Mouse (Mus musculus) liver, postnatal 0 days (tissue): ENCODE data around the gene Gm10974. TPM values are rescaled to one million over a fixed set of nuclear protein-coding genes. Genes with fewer than 3 reads are reported as not detected.

Source experiments
- ATAC-seq: fragments of 200-750 bp; cut with Nextera tagmentation; 2 replicates; pipeline ENCODE4 v1.8.0; 2017; ENCODE audit warnings: mild to moderate bottlenecking, moderate library complexity
- DNase-seq: peaks from one replicate; pipeline ENCODE4 v3.0.0-alpha.2; 2016
- H3K27ac ChIP-seq: fragments of 300-500 bp; sonication (generic); 2 replicates; pipeline ENCODE4 v1.5.1; 2014; ENCODE audit warnings: antibody characterized with exemption, moderate library complexity, mild to moderate bottlenecking, low read depth
- H3K27me3 ChIP-seq: fragments of 300-500 bp; sonication (generic); 2 replicates; pipeline ENCODE4 v1.6.1; 2014; ENCODE audit warnings: low read length, control low read depth, mixed read lengths; ENCODE audit not compliant: insufficient read depth
- H3K36me3 ChIP-seq: fragments of 300-500 bp; sonication (generic); replicated peaks from 2 replicates; pipeline ENCODE4 v1.6.1; 2014; ENCODE audit warnings: mild to moderate bottlenecking, control low read depth, low read length, moderate library complexity, mixed read lengths; ENCODE audit not compliant: insufficient read depth
- H3K4me1 ChIP-seq: fragments of 300-500 bp; sonication (generic); 2 replicates; pipeline ENCODE4 v1.6.1; 2014; ENCODE audit warnings: antibody characterized with exemption, mild to moderate bottlenecking, control low read depth; ENCODE audit not compliant: insufficient read depth
- H3K4me2 ChIP-seq: fragments of 300-500 bp; sonication (generic); 2 replicates; pipeline ENCODE4 v1.6.1; 2014; ENCODE audit warnings: low read depth, mild to moderate bottlenecking, low read length, moderate library complexity, mixed read lengths
- H3K4me3 ChIP-seq: fragments of 300-500 bp; sonication (generic); 2 replicates; pipeline ENCODE4 v1.5.1; 2014; ENCODE audit warnings: low read depth, low read length
- H3K9ac ChIP-seq: fragments of 300-500 bp; sonication (generic); replicated peaks from 2 replicates; pipeline ENCODE4 v1.6.1; 2014; ENCODE audit warnings: mild to moderate bottlenecking, moderate library complexity
- H3K9me3 ChIP-seq: fragments of 300-500 bp; sonication (generic); 2 replicates; pipeline ENCODE4 v1.6.1; 2016; ENCODE audit warnings: mild to moderate bottlenecking, control low read depth, low read length, mixed read lengths
- CTCF ChIP-seq: sonication (generic); IDR thresholded peaks from 2 replicates; pipeline ENCODE4 v1.5.1; 2016; ENCODE audit warnings: antibody characterized with exemption, low read depth
- EP300 ChIP-seq: IDR thresholded peaks from 2 replicates; pipeline ENCODE4 v1.6.1; 2016; ENCODE audit warnings: antibody characterized with exemption, low read depth, mild to moderate bottlenecking
- WGBS: fragments of 180-500 bp; shearing (Covaris S2); extraction: QIAGEN DNeasy Blood & Tissue Kit; methylation state at CpG from one replicate; pipeline ENCODE4 v1.1.7; 2014; ENCODE audit not compliant: insufficient replicate concordance; 5-methylcytosine and 5-hydroxymethylcytosine counted together
- polyA plus RNA-seq: library from polyadenylated mRNA; unstranded; fragments of >200 nt; fragmentation: Nextera tagmentation; extraction: Ambion mirVana; gene quantifications from 2 replicates; pipeline ENCODE4 v1.2.1, GENCODE M21; 2015

The Gm10974 gene
- polyA plus RNA-seq, 1 experiment from 2014 or later = not detected

- H3K4me1 ChIP-seq = 0 out of 2 replicates have a peak, but pooled peaks cover 3% of the 10 kb centered on the region
- no peak overlapping the region for H3K4me2 ChIP-seq
- H3K4me3 ChIP-seq = no peak overlapping the region
- WGBS = 73% methylated on average over 2 of the region's 2 CpGs
- H3K9ac ChIP-seq = no peak overlapping the region
- no peaks in the 10 kb centered on the region for H3K36me3 ChIP-seq
- no peak for DNase-seq
- no peak for ATAC-seq
- no peaks in the 10 kb centered on the region for H3K27me3 ChIP-seq
- H3K9me3 ChIP-seq = peaks cover 3% of the 10 kb centered on the region; the same call in 1 of the 2 replicates
- no peak for TF ChIP-seq EP300
- no peak for TF ChIP-seq CTCF
- H3K27ac ChIP-seq = no peak overlapping the region
Observed at GRCm38 (mm10) chr7:66365411-66365810, 294 bp upstream of the Gm10974 start.

GRCm38 (mm10) chr7:66369071-66369933 is 3.6 kb downstream of the Gm10974 start:
- ATAC-seq = no peak
- no peak for TF ChIP-seq CTCF
- TF ChIP-seq EP300 = no peak
- no peak overlapping the region for H3K4me2 ChIP-seq
- H3K27ac ChIP-seq = no peak overlapping the region
- H3K9me3 ChIP-seq = no peaks in the 10 kb centered on the region
- no peak overlapping the region for H3K4me3 ChIP-seq
- H3K27me3 ChIP-seq = no peaks in the 10 kb centered on the region
- H3K36me3 ChIP-seq = no peaks in the 10 kb centered on the region
- no peak overlapping the region for H3K9ac ChIP-seq
- 74% methylated on average over 5 of the region's 5 CpGs for WGBS
- no peak for DNase-seq
- H3K4me1 ChIP-seq = peaks cover 10% of the 10 kb centered on the region; the same call in 1 of the 2 replicates

- 68% methylated on average over 5 of the region's 5 CpGs for WGBS
- H3K4me3 ChIP-seq = no peak overlapping the region
- TF ChIP-seq CTCF = no peak
- TF ChIP-seq EP300 = no peak
- no peaks in the 10 kb centered on the region for H3K36me3 ChIP-seq
- H3K4me1 ChIP-seq = peaks cover 10% of the 10 kb centered on the region; the same call in 1 of the 2 replicates
- H3K4me2 ChIP-seq = no peak overlapping the region
- no peaks in the 10 kb centered on the region for H3K9me3 ChIP-seq
- no peak overlapping the region for H3K9ac ChIP-seq
- H3K27ac ChIP-seq = 0 out of 2 replicates have a peak overlapping the region, but pooled peaks have one; percentile 12
- no peaks in the 10 kb centered on the region for H3K27me3 ChIP-seq
- no peak for DNase-seq
- ATAC-seq = no peak
Observed at GRCm38 (mm10) chr7:66369934-66370445, 4.3 kb downstream of the Gm10974 start.

DNA sequence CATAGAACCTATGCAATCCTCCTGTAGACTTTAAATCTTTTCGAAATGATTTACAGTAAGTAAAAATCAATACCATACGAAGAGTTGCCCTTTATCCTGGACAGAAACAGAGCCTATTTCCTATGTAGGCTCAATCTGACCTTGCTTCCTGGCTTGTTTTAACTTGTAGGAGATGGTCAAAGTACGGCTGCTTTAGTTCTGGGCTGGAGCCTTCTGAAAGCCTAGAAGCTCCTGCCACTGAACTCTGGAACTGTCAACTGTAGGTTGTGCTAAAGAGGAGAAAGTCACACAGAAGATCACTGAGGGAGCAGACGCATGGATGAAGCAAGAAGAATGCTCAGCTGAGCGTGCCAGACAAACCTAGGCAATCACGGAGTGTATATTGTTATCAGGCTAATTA is 5.3 kb downstream of the Gm10974 start:
- Histone ChIP-seq H3K9me3 (no peaks in the 10 kb centered on the region), H3K4me3 (no peak overlapping the region), H3K27ac (0 out of 2 replicates have a peak overlapping the region, but pooled peaks have one; percentile 8), H3K4me1 (peaks cover 10% of the 10 kb centered on the region; the same call in 1 of the 2 replicates), H3K4me2 (no peak overlapping the region), H3K27me3 (no peaks in the 10 kb centered on the region), H3K9ac (no peak overlapping the region), H3K36me3 (no peaks in the 10 kb centered on the region)
- ATAC-seq (no peak), DNase-seq (no peak)
- TF ChIP-seq CTCF (no peak), EP300 (no peak)
- WGBS = 53% methylated on average over 6 of the region's 6 CpGs

- Histone ChIP-seq H3K4me3 (no peak overlapping the region), H3K36me3 (no peaks in the 10 kb centered on the region), H3K27me3 (no peaks in the 10 kb centered on the region), H3K9me3 (no peaks in the 10 kb centered on the region), H3K27ac (no peak overlapping the region), H3K9ac (no peak overlapping the region), H3K4me1 (peaks cover 10% of the 10 kb centered on the region; the same call in 1 of the 2 replicates), H3K4me2 (no peak overlapping the region)
- DNase-seq = no peak
- TF ChIP-seq CTCF = no peak
- TF ChIP-seq EP300 = no peak
- ATAC-seq = no peak
- 78% methylated on average over 3 of the region's 3 CpGs for WGBS
Observed at GRCm38 (mm10) chr7:66373391-66373790, 7.7 kb downstream of the Gm10974 start.

DNA sequence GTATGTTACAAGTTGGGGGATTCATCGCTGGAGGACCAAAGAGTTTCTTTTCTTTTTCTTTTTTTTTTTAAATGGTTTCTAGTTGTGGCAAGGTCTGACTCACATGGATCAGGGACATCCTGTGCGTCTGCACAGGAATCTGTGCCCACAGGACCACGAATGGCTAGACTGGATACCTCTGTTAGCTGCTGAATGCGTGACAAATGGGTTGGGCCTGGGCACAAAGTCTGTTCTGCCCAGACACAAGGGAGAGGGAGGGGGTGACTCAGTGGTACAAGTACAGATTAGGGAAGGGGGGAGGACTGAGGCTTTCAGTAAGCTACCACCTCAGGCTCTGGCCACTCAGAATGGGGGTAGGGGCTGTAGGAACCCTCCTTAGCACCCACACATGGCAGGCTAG is 10.0 kb downstream of the Gm10974 start:
- TF ChIP-seq EP300 (no peak), CTCF (no peak)
- H3K9ac ChIP-seq = no peak overlapping the region
- H3K27me3 ChIP-seq = no peaks in the 10 kb centered on the region
- peaks cover 7% of the 10 kb centered on the region; the same call in 1 of the 2 replicates for H3K36me3 ChIP-seq
- ATAC-seq (no peak), DNase-seq (no peak)
- H3K4me1 ChIP-seq = peaks cover 7% of the 10 kb centered on the region; the same call in 1 of the 2 replicates
- WGBS = 73% methylated on average over 4 of the region's 4 CpGs
- H3K27ac ChIP-seq = no peak overlapping the region
- H3K4me3 ChIP-seq = no peak overlapping the region
- no peak overlapping the region for H3K4me2 ChIP-seq
- no peaks in the 10 kb centered on the region for H3K9me3 ChIP-seq
